Mouse (Mus musculus) embryonic fibroblast, embryonic 13.5 days (primary cell): ENCODE results near the gene Hist1h4k.
"Not testable (repeated sequence)": the region's sequence is repeated elsewhere in the genome, so short reads cannot be mapped to it uniquely, and the experiment has no call there.

ENCODE experiments used
- CTCF ChIP-seq: IDR thresholded peaks from 2 replicates; pipeline ENCODE4 v1.5.1; 2011; ENCODE audit warnings: mild to moderate bottlenecking, control low read depth, low read length, moderate library complexity, borderline replicate concordance; ENCODE audit not compliant: insufficient read depth
- POLR2A ChIP-seq: IDR thresholded peaks from 2 replicates; pipeline ENCODE4 v1.6.1; 2011; ENCODE audit warnings: low read depth, mild to moderate bottlenecking, control low read depth, low read length, moderate library complexity

DNA sequence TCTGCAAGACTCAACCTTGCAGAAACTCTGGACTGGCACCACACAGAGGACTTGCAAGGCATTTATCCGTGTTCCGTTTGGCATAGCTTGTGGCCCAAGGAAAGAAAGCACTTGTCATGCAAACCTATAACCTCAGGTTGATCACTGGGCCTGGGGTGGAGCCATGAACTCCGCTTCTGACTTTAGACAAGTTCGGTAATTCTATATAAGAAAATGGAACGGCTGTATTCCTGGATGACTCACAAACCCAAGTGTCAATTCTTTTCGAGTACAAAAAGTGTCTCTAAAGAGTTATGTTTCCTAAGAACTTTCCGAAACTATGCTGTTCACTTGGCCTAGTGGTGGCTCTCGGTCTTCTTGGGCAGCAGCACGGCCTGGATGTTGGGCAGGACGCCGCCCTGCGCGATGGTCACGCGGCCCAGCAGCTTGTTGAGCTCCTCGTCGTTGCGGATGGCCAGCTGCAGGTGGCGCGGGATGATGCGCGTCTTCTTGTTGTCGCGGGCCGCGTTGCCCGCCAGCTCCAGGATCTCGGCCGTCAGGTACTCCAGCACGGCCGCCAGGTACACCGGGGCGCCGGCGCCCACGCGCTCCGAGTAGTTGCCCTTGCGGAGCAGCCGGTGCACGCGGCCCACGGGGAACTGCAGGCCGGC lies 29.1 kb downstream of the Hist1h4k start:
- not testable (repeated sequence) for TF ChIP-seq CTCF, POLR2A
